Mouse (Mus musculus): ENCODE measurements around the gene 4921536K21Rik.

DNA sequence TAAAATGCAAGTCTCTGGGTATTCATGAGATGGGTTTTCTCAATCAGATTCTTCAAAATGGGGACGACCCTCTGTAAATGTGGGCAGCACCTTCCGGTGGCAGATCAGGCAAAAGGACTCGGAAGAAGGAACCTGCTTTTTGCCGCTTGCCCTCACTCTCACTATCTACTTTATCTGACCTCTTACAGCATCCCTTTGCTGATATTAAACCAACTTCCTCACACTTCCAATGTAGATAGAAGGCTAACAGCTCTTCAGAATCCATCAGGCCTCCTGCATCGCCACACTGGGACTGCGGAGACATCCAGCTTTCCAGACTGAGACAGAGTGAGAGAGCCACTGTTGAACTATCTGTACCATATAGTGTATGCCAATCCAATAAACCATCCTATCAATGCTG lies 27.8 kb upstream of the 4921536K21Rik start:
- TF ChIP-seq CTCF (IDR thresholded peaks at IDR 0.05) (no peak), EP300 (IDR thresholded peaks at IDR 0.05) (no peak)
